Mouse (Mus musculus) spleen, postnatal 14 days (tissue): ENCODE measurements around the gene Lsm10.

ENCODE experiments used
- DNase-seq, 2 experiments: peaks; one replicate each; pipeline ENCODE4 v3.0.0; 2021 to 2022; ENCODE audit warnings: low spot score in 2 of 2

The Lsm10 gene

GRCm38 (mm10) chr4:126118651-126119050 lies 22.2 kb downstream of the Lsm10 start:
- no peak for DNase-seq

- DNase-seq = no peak
Observed at GRCm38 (mm10) chr4:126119051-126119450, 22.6 kb downstream of the Lsm10 start.

GRCm38 (mm10) chr4:126120052-126120451 lies 23.6 kb downstream of the Lsm10 start:
- no peak for DNase-seq

- no peak for DNase-seq
Observed at GRCm38 (mm10) chr4:126120506-126120905, 24.1 kb downstream of the Lsm10 start.

- DNase-seq = no peak
Observed at GRCm38 (mm10) chr4:126123309-126124040, 27.1 kb downstream of the Lsm10 start.

GRCm38 (mm10) chr4:126130502-126130901 lies 34.1 kb downstream of the Lsm10 start:
- DNase-seq = no peak

GRCm38 (mm10) chr4:126131290-126132121 lies 35.1 kb downstream of the Lsm10 start:
- DNase-seq = no peak

- no peak for DNase-seq
Observed at GRCm38 (mm10) chr4:126132636-126133264, 36.3 kb downstream of the Lsm10 start.

GRCm38 (mm10) chr4:126134236-126134635 lies 37.8 kb downstream of the Lsm10 start:
- DNase-seq = no peak

GRCm38 (mm10) chr4:126134639-126135038 lies 38.2 kb downstream of the Lsm10 start:
- no peak for DNase-seq

GRCm38 (mm10) chr4:126137773-126138172 lies 41.4 kb downstream of the Lsm10 start:
- DNase-seq = no peak

GRCm38 (mm10) chr4:126141021-126141420 lies 44.6 kb downstream of the Lsm10 start:
- no peak for DNase-seq

GRCm38 (mm10) chr4:126145396-126145795 lies 49.0 kb downstream of the Lsm10 start:
- DNase-seq = no peak

- no peak for DNase-seq
Observed at GRCm38 (mm10) chr4:126146974-126147532, 50.6 kb downstream of the Lsm10 start.

GRCm38 (mm10) chr4:126147533-126148160 lies 51.2 kb downstream of the Lsm10 start, which contains the start of gene Eva1b:
Gene Eva1b (plus strand): TSS chr4:126147744.
- DNase-seq = no peak
